Mouse (Mus musculus) left cerebral cortex, adult 11 months (tissue): ENCODE results near the gene Ufd1.
"Not testable (repeated sequence)": the region's sequence is repeated elsewhere in the genome, so short reads cannot be mapped to it uniquely, and the experiment has no call there.

ENCODE experiments used
- DNase-seq: peaks from one replicate; pipeline ENCODE4 v3.0.0; 2022; ENCODE audit warnings: low spot score

Ufd1 gene

DNA sequence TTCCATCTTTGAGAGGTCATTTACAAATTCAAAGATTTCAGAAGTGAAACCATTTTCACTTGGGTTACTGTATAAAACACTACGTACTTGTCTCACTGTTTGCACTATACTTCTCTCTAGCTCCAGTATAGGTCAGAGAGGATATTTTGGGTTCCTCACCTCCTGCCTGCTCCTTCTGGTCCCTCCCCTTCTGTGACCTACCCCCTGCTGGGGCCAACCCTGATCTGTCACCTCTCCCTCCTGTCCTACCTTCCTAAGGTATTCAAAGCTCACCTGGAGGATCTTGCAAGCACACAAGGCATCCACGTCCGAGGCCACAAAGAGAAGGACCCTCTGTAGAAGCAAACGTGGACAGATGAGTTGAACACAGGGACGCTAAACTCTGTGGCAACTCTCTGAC, 547 bp upstream of the Ufd1 start:
- no peak for DNase-seq

DNA sequence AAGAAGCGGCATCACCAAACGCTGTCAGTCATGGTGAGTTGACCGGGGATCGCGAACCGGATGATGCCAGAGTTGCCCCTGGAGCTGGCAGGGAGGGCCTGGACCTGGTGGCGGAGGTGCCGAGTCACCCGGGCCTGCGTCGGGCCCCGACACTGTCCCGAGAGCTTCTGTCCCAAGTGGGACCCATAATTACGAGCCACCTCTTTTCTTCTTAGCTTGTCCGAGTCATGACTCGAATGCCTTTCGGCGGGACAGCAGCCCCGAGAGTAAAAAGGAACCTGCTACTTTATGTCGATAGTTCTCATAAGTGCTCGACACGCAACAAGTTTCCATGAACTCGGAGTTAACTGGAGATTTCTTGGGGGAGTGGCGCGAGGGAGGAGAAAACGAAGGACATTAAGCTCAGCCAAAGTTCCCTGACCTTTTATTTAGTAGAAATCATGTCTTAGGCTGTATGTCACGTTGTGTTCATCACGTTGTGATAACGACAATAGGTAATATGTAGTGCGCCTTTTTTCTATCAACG, 869 bp downstream of the Ufd1 start:
- no peak for DNase-seq

GRCm38 (mm10) chr16:18822356-18822755, 10.8 kb downstream of the Ufd1 start:
- DNase-seq, result no peak

DNA sequence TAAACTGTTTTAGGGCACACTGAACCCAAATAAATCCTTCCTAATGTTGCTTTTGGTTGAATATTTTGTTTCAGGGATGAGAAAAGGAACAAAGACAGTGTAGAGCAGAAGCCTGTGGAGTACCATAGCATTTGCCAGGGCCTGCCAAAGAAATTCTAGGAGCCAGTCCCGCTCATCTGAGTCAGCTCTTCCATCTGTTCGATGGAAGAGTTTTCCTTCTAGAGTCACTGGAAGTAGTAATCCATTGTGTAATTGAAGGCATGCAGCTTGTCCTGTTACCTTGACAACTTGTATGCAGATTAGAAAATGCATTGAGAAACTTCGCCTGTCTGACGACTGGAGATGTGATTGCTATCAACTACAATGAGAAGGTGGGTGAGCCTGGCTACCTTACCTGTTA, 11.3 kb downstream of the Ufd1 start:
- no peak for DNase-seq

DNA sequence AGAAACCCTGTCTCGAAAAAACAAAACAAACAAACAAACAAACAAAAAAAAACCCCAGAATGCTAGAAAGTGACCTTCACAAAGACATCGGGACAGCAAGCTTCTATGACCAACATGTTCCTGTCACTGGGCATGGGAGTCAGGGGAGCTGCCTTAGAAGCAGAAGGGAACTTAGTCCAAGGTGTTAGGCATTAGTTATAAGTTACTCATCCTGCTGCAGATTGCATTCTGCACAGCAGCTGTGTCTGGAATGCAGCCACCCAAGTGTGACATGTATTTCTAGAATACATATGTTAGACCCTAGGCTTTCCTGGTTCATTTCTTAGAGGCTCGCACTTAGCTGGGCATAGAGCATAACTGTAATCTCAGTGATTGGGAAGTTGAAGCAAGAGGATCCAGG, 17.1 kb downstream of the Ufd1 start:
- no peak for DNase-seq

DNA sequence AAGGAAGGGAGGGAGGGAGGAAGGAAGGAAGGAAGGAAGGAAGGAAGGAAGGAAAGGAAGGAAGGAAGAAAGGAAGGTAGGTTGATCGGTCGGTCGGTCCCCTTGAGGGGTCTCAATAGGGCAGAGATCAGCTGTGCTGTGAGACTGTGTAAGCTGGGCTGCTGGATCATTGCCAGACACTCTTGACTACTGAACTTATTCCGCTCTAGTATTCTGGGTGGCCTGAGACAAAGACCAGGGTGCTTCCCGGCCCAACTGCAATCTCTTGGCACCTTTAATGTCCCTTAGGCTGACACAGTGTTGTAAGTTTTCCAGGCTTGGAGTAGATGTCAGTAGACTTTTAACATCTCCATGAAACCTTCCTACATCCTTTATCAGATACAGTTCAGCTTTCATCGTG, 17.5 kb downstream of the Ufd1 start:
- DNase-seq, result no peak

GRCm38 (mm10) chr16:18833486-18833885, 21.9 kb downstream of the Ufd1 start:
- DNase-seq, result no peak

GRCm38 (mm10) chr16:18836073-18836467, 24.5 kb downstream of the Ufd1 start:
- DNase-seq, result no peak

DNA sequence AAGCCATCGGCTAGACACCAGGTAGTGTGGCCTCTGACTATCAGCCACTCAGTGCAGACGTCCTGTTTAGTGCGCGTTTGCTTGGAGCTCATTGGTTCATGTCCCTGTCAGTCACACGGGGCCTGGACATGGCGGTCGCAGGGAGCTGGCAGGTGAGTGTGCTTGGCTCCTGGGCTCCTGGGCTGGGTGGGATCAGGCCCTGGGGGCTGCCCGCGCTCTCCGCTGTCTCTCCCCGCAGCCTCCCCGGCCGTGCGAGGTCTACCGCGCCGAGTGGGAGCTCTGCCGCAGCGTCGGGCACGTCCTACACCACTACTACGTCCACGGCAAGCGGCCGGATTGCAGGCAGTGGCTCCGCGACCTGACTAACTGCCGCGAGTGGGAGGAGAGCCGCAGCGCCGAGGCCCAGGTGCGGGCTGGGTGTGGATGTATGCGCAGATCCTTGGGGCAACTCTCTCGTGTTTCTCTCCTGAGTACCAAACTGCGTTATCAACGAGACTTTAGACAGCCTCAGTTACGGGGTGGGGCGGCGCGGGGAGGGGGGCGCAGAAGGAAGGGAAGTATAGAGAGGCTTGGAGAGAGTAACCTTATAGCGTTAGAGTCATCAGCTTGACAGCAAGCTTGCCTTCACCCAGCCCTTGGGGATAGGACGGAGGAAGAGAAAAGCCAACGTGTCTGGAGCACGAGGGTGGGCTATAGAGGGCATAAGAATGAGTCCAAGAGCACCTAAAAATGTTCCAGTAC, 25.1 kb downstream of the Ufd1 start, which contains the start of the genes 2510002D24Rik and Gm28539:
TSS of gene 2510002D24Rik (plus strand) at position 111 of the 741 bp plus-strand sequence.
TSS of gene Gm28539 (plus strand) at position 117 of the 741 bp plus-strand sequence.
- DNase-seq, result peak; percentile 91

DNA sequence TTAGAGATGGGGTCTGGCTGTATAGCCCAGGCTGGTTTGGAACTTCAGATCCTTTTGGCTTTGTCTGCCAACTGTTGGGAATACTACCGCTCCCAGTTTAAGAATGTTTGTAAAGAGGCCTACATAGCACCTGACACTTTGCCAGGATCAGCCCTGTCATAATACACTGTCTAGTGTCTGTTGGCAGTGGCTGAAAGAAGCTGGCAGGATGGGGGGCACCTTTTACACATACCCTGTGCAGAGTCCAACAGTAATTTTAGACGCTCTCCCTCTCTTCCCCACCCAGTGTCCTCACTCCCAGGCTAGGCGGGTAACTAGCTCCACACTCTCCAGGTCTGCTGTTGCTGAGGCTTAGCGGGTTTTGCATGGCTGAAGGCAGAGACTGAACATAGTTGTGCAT, 26.8 kb downstream of the Ufd1 start:
- DNase-seq, result no peak

DNA sequence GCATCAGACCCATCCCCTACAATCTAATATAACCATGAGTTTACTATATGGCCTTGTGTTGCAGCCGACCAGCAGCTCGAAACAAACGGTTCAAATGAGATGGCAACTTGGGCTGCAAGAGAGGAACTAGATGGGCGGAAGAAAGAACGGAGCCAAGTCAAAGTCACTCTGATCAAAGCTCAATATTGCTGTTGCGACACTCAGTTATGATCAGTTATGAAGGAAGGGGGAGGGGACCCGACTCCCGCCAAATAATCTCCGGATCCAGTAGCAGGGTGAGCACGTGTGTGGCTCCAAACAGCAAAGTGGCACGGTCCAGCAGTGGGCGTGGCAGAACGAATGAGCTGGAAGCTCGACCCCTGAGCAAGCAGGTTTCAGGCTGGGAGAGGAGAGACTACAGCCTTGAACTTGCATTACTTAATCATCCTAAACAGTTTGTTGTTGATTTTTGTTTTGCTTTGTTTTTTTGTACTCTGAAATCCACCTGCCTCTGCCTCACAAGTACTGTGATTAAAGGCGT, 34.8 kb downstream of the Ufd1 start:
- DNase-seq, result no peak

DNA sequence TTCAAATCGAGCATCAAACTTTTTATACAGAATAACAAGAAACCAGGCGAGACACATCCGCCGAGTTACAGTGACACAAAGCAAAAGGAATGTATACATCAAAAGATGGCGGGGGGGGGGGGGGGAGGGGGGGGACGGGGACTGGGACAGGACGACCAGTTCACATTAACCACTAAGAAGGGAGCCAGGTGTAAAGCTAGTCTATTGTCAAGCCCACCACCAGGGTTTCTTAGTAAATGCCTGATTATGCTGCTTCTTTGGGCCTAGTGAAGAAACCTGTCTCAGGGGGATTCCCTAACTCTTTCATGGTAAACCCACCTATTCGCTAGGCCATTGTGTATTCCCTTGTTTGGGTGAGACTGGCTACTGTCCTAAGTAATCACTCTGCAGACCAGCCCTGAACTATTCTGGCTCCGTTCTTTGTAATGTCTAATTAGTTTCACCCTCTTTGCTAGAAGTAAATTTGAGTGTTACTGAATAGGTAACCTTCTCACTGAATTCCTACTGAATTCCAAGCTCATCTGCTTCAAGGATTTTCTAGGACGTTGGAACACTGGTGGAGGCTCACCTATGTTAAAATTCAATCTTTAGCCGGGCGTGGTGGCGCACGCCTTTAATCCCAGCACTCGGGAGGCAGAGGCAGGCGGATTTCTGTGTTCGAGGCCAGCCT, 38.1 kb downstream of the Ufd1 start:
- not testable (repeated sequence) for DNase-seq

- DNase-seq, result peak; percentile 62
Measured at GRCm38 (mm10) chr16:18858551-18858950, 47.0 kb downstream of the Ufd1 start.

DNA sequence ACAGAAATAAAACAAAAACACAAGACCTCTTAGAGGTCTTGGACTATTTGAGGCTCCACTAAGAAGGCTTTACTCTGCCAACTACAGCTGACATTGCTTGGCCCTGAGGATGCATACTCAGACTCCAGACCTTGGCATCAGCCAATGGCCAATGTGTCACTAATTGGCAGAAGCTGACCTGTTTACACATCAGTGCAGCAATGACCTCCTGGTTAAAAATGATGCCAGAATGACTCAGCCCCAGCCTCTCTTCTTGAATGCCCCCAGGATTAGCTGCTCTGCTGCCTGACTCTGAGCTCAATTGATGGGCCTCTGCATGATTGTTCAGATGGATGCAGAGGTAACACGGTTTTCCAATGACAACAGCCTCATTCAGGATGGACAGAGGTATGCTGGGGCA, 48.6 kb downstream of the Ufd1 start:
- no peak for DNase-seq

DNA sequence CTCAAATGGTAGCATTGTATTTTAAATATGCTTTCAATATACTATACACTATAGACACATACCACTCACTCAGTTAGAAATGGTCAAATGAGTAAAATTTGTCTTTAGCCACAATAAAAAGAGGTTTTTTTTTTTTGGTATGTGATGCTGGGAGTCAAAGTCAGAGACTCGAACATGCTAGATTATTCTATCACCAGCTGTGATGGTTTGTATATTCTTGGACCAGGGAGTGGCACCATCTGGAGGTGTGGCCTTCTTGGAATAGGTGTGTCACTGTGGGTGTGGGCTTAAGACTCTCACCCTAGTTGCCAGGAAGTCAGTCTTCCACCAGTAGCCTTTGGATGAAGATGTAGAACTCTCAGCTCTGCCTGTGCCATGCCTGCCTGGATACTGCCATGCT, 58.9 kb downstream of the Ufd1 start:
- DNase-seq, result not testable (repeated sequence)

GRCm38 (mm10) chr16:18876091-18876441, 64.5 kb downstream of the Ufd1 start:
- DNase-seq, result no peak

- peak; percentile 90 for DNase-seq
Measured at GRCm38 (mm10) chr16:18876442-18877308, 65.1 kb downstream of the Ufd1 start, which contains the start of the genes Mrpl40 and Hira. Gene Mrpl40, minus strand, starts transcription at chr16:18876862. Gene Hira, plus strand, starts transcription at chr16:18877037.

- no peak for DNase-seq
Measured at GRCm38 (mm10) chr16:18877386-18878090, 66.0 kb downstream of the Ufd1 start.

DNA sequence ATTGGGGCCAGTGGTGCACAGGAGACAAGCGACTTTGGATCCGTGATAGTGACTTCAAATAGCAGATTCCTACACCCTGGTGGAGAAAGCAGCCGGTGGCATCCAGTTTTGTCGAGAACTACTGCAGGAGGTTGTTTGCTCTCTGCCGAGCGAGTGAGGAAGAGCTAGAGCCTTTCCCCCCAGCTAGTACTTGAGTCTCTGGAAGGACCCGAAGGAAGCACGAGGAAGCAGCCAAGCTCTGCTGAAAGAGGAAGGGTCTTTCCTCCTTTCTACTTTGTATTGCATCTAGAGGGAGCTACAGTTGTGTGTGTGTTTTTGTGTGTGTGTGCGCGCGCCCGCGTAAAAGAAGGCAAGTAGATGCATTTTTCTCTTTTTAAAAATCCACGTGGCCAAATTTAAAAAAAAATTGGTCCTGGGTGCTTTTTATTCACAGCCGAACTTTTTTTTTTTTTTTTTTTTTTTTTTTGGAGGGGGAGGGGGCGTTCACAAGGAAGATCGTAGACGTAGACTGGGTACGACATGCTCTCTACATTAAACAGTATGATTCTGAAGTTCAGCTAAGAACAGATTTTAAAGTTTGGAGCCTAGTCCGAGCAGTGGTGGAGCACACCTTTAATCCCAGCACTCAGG, 66.6 kb downstream of the Ufd1 start:
- DNase-seq, result no peak

- DNase-seq, result no peak
Measured at GRCm38 (mm10) chr16:18884044-18884443, 72.5 kb downstream of the Ufd1 start.
